Mouse (Mus musculus) heart, adult 2 months (tissue): Measurements from ENCODE around the gene Aldh1l2. TPM values are rescaled to one million over a fixed set of nuclear protein-coding genes. Genes with fewer than 3 reads are reported as not detected.

ENCODE experiments used
- DNase-seq, 2 experiments: peaks; one replicate each; pipeline ENCODE4 v3.0.0; 2021
- H3K27ac ChIP-seq: fragments of 200-600 bp; 2 replicates; pipeline ENCODE4 v1.8.1; 2022
- H3K27me3 ChIP-seq: fragments of 200-500 bp; 2 replicates; pipeline ENCODE4 v1.6.1; 2012; ENCODE audit warnings: mild to moderate bottlenecking, low read length, inconsistent platforms, mixed read lengths; ENCODE audit not compliant: control insufficient read depth, insufficient read depth
- H3K36me3 ChIP-seq: fragments of 200-500 bp; 2 replicates; pipeline ENCODE4 v1.6.1; 2012; ENCODE audit warnings: low read length, inconsistent platforms; ENCODE audit not compliant: control insufficient read depth, insufficient read depth
- H3K4me1 ChIP-seq: fragments of 200-500 bp; 2 replicates; pipeline ENCODE4 v1.6.1; 2011; ENCODE audit warnings: low read length; ENCODE audit not compliant: control insufficient read depth, insufficient read depth
- H3K4me3 ChIP-seq: fragments of 200-600 bp; 2 replicates; pipeline ENCODE4 v1.8.1; 2022
- H3K79me2 ChIP-seq: fragments of 200-500 bp; replicated peaks from 2 replicates; pipeline ENCODE4 v1.6.1; 2012; ENCODE audit warnings: mild to moderate bottlenecking, inconsistent platforms, low read length, moderate library complexity, mixed read lengths; ENCODE audit not compliant: control insufficient read depth, insufficient read depth
- H3K9ac ChIP-seq: fragments of 200-500 bp; 2 replicates; pipeline ENCODE4 v1.6.1; 2012; ENCODE audit warnings: low read depth, mild to moderate bottlenecking, control low read depth, inconsistent platforms, low read length, mixed read lengths
- CTCF ChIP-seq: fragments of 200-600 bp; IDR thresholded peaks from 2 replicates; pipeline ENCODE4 v1.8.1; 2022; ENCODE audit warnings: antibody characterized with exemption, mild to moderate bottlenecking, moderate library complexity
- EP300 ChIP-seq: fragments of 200-500 bp; IDR thresholded peaks from 2 replicates; pipeline ENCODE4 v1.6.1; 2011; ENCODE audit warnings: low read depth, low read length, control low read depth; ENCODE audit not compliant: insufficient read depth
- POLR2A ChIP-seq: fragments of 200-500 bp; IDR thresholded peaks from 2 replicates; pipeline ENCODE4 v1.6.1; 2011; ENCODE audit warnings: mild to moderate bottlenecking, low read depth, low read length, control low read depth; ENCODE audit not compliant: insufficient read depth
- WGBS: fragments of 180-500 bp; shearing (Covaris S2); methylation state at CpG from one replicate; pipeline ENCODE4 v1.1.7; 2018; 5-methylcytosine and 5-hydroxymethylcytosine counted together
- intact Hi-C: fragments of 180-260 bp; cut with DNase I; formaldehyde crosslinking; loops from one replicate; pipeline ENCODE4 v1.15.1; 2025
- polyA plus RNA-seq: library from polyadenylated mRNA; depleted of rRNA; stranded (reverse); fragments of >200 nt; gene quantifications from 2 replicates; pipeline ENCODE4 v1.2.3, GENCODE M21; 2012
- total RNA-seq, 2 experiments: library from RNA; stranded (reverse); gene quantifications; 2 replicates each; pipeline ENCODE4 v1.2.3; 2021

The Aldh1l2 gene
- total and polyA plus RNA-seq, 3 experiments = 4.2 to 12.3 (median 9.9) TPM

GRCm38 (mm10) chr10:83508962-83509660 is 24.8 kb downstream of the Aldh1l2 start:
- Histone ChIP-seq H3K27ac (no peak overlapping the region), H3K36me3 (no peaks in the 10 kb centered on the region), H3K9ac (no peak overlapping the region), H3K79me2 (no peaks in the 10 kb centered on the region), H3K27me3 (no peaks in the 10 kb centered on the region), H3K4me3 (no peak overlapping the region), H3K4me1 (no peaks in the 10 kb centered on the region)
- DNase-seq = peak in 1 of 2 experiments; percentile 10
- TF ChIP-seq EP300 (no peak), CTCF (peak; percentile 60), POLR2A (no peak)
- intact Hi-C loops = no loop called here
- WGBS = 65% methylated on average over 8 of the region's 8 CpGs

GRCm38 (mm10) chr10:83497321-83497720 is 36.6 kb downstream of the Aldh1l2 start:
- intact Hi-C loops = no loop called here
- Histone ChIP-seq H3K27ac (no peak overlapping the region), H3K9ac (no peak overlapping the region), H3K36me3 (no peaks in the 10 kb centered on the region), H3K4me1 (no peaks in the 10 kb centered on the region), H3K27me3 (no peaks in the 10 kb centered on the region), H3K4me3 (no peak overlapping the region), H3K79me2 (no peaks in the 10 kb centered on the region)
- 90% methylated on average over 13 of the region's 13 CpGs for WGBS
- DNase-seq = no peak
- TF ChIP-seq EP300 = no peak
- TF ChIP-seq CTCF = no peak
- TF ChIP-seq POLR2A = no peak

DNA sequence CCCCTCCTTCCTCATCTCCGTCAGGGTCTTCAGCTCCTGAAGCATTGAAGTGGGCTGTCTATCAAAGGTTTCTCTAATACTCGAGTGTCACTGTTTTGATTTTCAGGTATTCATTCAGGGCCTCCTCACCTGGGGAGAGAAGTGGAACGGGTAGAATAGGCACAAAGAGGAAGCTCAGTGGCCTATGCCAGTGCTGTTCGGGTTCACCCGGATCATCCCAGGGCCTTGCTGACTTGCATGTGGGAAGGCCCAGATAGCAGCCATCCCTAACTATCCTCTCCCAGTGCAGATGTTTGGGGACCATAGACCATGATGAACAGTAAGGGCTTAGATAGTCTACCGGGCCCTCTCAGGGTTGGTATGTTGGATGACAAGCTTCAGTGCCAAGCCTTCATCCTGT is 43.4 kb downstream of the Aldh1l2 start:
- Histone ChIP-seq H3K27ac (no peak overlapping the region), H3K36me3 (no peaks in the 10 kb centered on the region), H3K79me2 (no peaks in the 10 kb centered on the region), H3K4me1 (no peaks in the 10 kb centered on the region), H3K9ac (no peak overlapping the region), H3K27me3 (no peaks in the 10 kb centered on the region), H3K4me3 (no peak overlapping the region)
- DNase-seq = no peak
- WGBS = 91% methylated on average over 6 of the region's 6 CpGs
- intact Hi-C loops = no loop called here
- TF ChIP-seq EP300 (no peak), CTCF (no peak), POLR2A (no peak)

DNA sequence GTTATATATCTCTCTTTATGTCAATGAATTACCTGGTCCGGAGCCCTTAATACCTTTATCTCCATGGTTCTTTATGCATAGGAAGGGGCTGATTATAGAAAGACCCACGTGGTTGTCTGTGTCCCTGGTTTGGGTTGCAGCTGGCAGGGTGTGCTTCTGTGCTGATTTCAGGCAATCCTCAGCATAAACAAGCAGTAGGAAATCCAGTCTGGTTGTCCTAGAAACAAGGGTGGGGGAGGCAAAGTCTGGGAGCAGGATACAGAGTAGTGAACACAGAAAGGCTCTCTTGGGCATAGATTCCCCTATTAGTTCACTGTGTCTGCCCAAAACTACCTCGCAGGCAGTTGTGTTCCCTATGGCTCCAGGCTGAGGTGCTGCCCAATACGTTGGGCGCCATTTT is 56.7 kb downstream of the Aldh1l2 start:
- Histone ChIP-seq H3K9ac (no peak overlapping the region), H3K27me3 (no peaks in the 10 kb centered on the region), H3K4me3 (no peak overlapping the region), H3K79me2 (no peaks in the 10 kb centered on the region), H3K27ac (no peak overlapping the region), H3K36me3 (no peaks in the 10 kb centered on the region), H3K4me1 (no peaks in the 10 kb centered on the region)
- intact Hi-C loops = no loop called here
- DNase-seq = no peak
- 85% methylated on average over 5 of the region's 5 CpGs for WGBS
- TF ChIP-seq CTCF (no peak), POLR2A (no peak), EP300 (no peak)

GRCm38 (mm10) chr10:83475226-83475625 is 58.7 kb downstream of the Aldh1l2 start:
- no peaks in the 10 kb centered on the region for H3K27me3 ChIP-seq
- H3K79me2 ChIP-seq = no peaks in the 10 kb centered on the region
- no peaks in the 10 kb centered on the region for H3K36me3 ChIP-seq
- TF ChIP-seq POLR2A = no peak
- no peak for TF ChIP-seq EP300
- no peak for TF ChIP-seq CTCF
- no peaks in the 10 kb centered on the region for H3K4me1 ChIP-seq
- no peak for DNase-seq
- H3K27ac ChIP-seq = no peak overlapping the region
- intact Hi-C loops = no loop called here
- H3K9ac ChIP-seq = no peak overlapping the region
- WGBS = 92% methylated on average over 13 of the region's 13 CpGs
- no peak overlapping the region for H3K4me3 ChIP-seq

DNA sequence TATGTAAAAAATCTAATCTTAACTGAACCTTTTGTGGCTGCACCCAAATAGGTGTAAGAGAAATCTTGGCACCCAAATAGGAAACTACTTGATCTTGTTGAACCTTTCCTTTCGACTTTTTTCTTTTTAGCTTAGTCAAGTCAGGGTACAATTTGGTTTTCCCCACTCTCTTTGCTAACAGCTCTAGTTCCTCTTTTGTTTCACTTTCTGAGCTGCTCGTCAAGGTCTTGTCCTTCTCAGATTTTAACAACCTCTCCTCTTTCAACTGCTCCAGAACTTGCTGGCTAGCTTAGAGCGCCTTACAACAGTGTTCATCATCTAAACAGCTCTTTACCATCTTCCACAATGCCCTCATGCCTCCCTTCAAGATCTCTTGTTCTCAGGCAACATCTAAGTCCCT is 76.4 kb downstream of the Aldh1l2 start:
- H3K27me3 ChIP-seq = no peaks in the 10 kb centered on the region
- H3K27ac ChIP-seq = no peak overlapping the region
- intact Hi-C loops = no loop called here
- no peaks in the 10 kb centered on the region for H3K4me1 ChIP-seq
- no peaks in the 10 kb centered on the region for H3K36me3 ChIP-seq
- no peak overlapping the region for H3K9ac ChIP-seq
- no peak overlapping the region for H3K4me3 ChIP-seq
- TF ChIP-seq POLR2A = no peak
- TF ChIP-seq EP300 = no peak
- no peak for TF ChIP-seq CTCF
- 91% methylated on average over 3 of the region's 3 CpGs for WGBS
- H3K79me2 ChIP-seq = no peaks in the 10 kb centered on the region
- no peak for DNase-seq
